Mouse (Mus musculus): ENCODE measurements around the gene Gm128. TPM values are rescaled to one million over a fixed set of nuclear protein-coding genes. Genes with fewer than 3 reads are reported as not detected.

The Gm128 gene
- total RNA-seq (2023): under 1 TPM in 1 of 2 experiments, not detected in 1; 0.70 TPM

GRCm38 (mm10) chr3:95241498-95241897 lies at the start of gene Gm128:
Gm128 (minus strand) TSS chr3:95241598.

GRCm38 (mm10) chr3:95281216-95282126 lies 40.1 kb upstream of the Gm128 start, which contains the start of the genes Mindy1 and Prune1:
Mindy1 (plus strand) TSS chr3:95281345.
Prune1 (minus strand) TSS chr3:95282076.

GRCm38 (mm10) chr3:95250783-95251424 lies 9.5 kb upstream of the Gm128 start, which contains the start of gene Bnipl:
Bnipl (minus strand) TSS chr3:95251193.

GRCm38 (mm10) chr3:95231298-95232221 lies 9.8 kb downstream of the Gm128 start, which contains the start of gene Mllt11:
Mllt11 (minus strand) TSS chr3:95232171.

GRCm38 (mm10) chr3:95228148-95228893 lies 13.1 kb downstream of the Gm128 start, which contains the start of gene Cdc42se1:
Cdc42se1 (plus strand) TSS chr3:95228732.

GRCm38 (mm10) chr3:95217255-95218134 lies 23.9 kb downstream of the Gm128 start, which contains the start of gene Gabpb2:
Gabpb2 (minus strand) TSS chr3:95217916.

Other genes starting within 250 kb of the Gm128 start
- 10 to 100 TPM; 59.3 to 65.1 TPM for gene Zfp687, start 226.2 kb downstream of the Gm128 start, total RNA-seq (2023)
- gene Psmd4, start 199.0 kb downstream of the Gm128 start, total RNA-seq (2023): 100 to 1,000 TPM; 116 to 124 TPM
- gene Pip5k1a, start 134.7 kb downstream of the Gm128 start, total RNA-seq (2023): 10 to 100 TPM; 38.6 to 42.9 TPM
- gene Vps72, start 130.6 kb downstream of the Gm128 start, total RNA-seq (2023): 10 to 100 TPM; 65.6 to 66.7 TPM
- 1 to 10 TPM; 1.4 to 2.9 TPM for gene Tmod4, start 117.1 kb downstream of the Gm128 start, total RNA-seq (2023)
- gene Scnm1, start 107.6 kb downstream of the Gm128 start, total RNA-seq (2023): 10 to 100 TPM; 78.0 to 81.5 TPM
- gene Lysmd1, start 107.5 kb downstream of the Gm128 start, total RNA-seq (2023): 10 to 100 TPM in 1 of 2 experiments, 1 to 10 TPM in 1; 9.6 to 10.1 TPM
- 10 to 100 TPM; 45.4 to 56.4 TPM for gene Tnfaip8l2, start 99.2 kb downstream of the Gm128 start, total RNA-seq (2023)
- gene Sema6c, start 81.1 kb downstream of the Gm128 start, total RNA-seq (2023): 1 to 10 TPM in 1 of 2 experiments, under 1 TPM in 1; 0.41 to 1.2 TPM
- gene Gabpb2, start 23.7 kb downstream of the Gm128 start, total RNA-seq (2023): 10 to 100 TPM; 89.1 to 90.6 TPM
- gene Cdc42se1, start 12.9 kb downstream of the Gm128 start, total RNA-seq (2023): 100 to 1,000 TPM; 225 to 246 TPM
- 1 to 10 TPM; 8.9 to 9.2 TPM for gene Mllt11, start 9.4 kb downstream of the Gm128 start, total RNA-seq (2023)
- gene Bnipl, start 9.6 kb upstream of the Gm128 start, total RNA-seq (2023): not detected
- gene Mindy1, start 39.7 kb upstream of the Gm128 start, total RNA-seq (2023): 10 to 100 TPM; 38.4 to 39.0 TPM
- 10 to 100 TPM; 14.6 to 16.5 TPM for gene Prune1, start 40.5 kb upstream of the Gm128 start, total RNA-seq (2023)
- 1 to 10 TPM; 1.2 to 2.8 TPM for gene Anxa9, start 65.6 kb upstream of the Gm128 start, total RNA-seq (2023)
- 100 to 1,000 TPM; 139 to 152 TPM for gene Cers2, start 73.2 kb upstream of the Gm128 start, total RNA-seq (2023)
- 10 to 100 TPM; 39.0 to 43.5 TPM for gene Setdb1, start 115.6 kb upstream of the Gm128 start, total RNA-seq (2023)
- not detected for gene 4930558C23Rik, start 161.2 kb upstream of the Gm128 start, total RNA-seq (2023)
- gene Arnt, start 192.8 kb upstream of the Gm128 start, total RNA-seq (2023): 10 to 100 TPM; 78.1 to 80.1 TPM